Mouse (Mus musculus) erythroblast, embryonic 14.5 days (primary cell): ENCODE results near the gene Patl2.

Source experiments
- GATA1 ChIP-seq: IDR thresholded peaks from 2 replicates; pipeline ENCODE4 v1.6.1; 2012; ENCODE audit warnings: low read length, inconsistent platforms, mixed read lengths
- TAL1 ChIP-seq: IDR thresholded peaks from 3 replicates; pipeline ENCODE4 v1.6.1; 2012; ENCODE audit warnings: low read length, inconsistent platforms, mixed read lengths

- TF ChIP-seq GATA1: no peak
- no peak for TF ChIP-seq TAL1
Observed at GRCm38 (mm10) chr2:122081728-122082456, 104.1 kb downstream of the Patl2 start.
